22 mouse cellular contexts compared by ENCODE assay signal in genomic region chr2:105789936-105790335, GRCm38 (mm10).
"Had no signal": no experiment of that assay in that cellular context is flagged by ENCODE, and none has a peak within 500 bp of the region (broad histone marks: within the 10 kb centered on the region; RNA-seq: fewer than 3 reads in every experiment).

No protein-coding gene starts in this region.

- ATAC-seq: midbrain, embryonic 16.5 days had no signal

- H3K27ac ChIP-seq: midbrain, embryonic 10.5 days; midbrain, embryonic 12.5 days; neural tube, embryonic 13.5 days; neural tube, embryonic 15.5 days; stomach, embryonic 15.5 days; stomach, postnatal 0 days had no signal

- DNase-seq: lung, adult 18-20 months; lung, embryonic 14.5 days; lung, postnatal 10 days; lung, postnatal 4 days; midbrain, embryonic 14.5 days; retina, postnatal 1 day; right cerebral cortex, adult 18-20 months; right cerebral cortex, postnatal 25 days; right cerebral cortex, postnatal 4 days; spleen, adult 18-20 months; thymus, adult 2 months; thymus, postnatal 25 days; thymus, postnatal 4 days had no signal

- H3K4me3 ChIP-seq: megakaryocyte, embryonic 14.5 days; midbrain, embryonic 10.5 days; midbrain, embryonic 12.5 days; myocyte; neural tube, embryonic 13.5 days; neural tube, embryonic 15.5 days; stomach, embryonic 15.5 days had no signal
